Mouse (Mus musculus): ENCODE data around the gene Zfp462. TPM values are rescaled to one million over a fixed set of nuclear protein-coding genes. Genes with fewer than 3 reads are reported as not detected.

Gene Zfp462
- polyA plus RNA-seq, 1 experiment from 2014 or later = 17.0 TPM

- Histone ChIP-seq H3K4me3 (ENCODE audit: low read depth, low read length) (no peak overlapping the region), H3K9me3 (ENCODE audit: control insufficient read depth, low read length) (no peaks in the 10 kb centered on the region), H3K27me3 (ENCODE audit: control insufficient read depth, insufficient read depth, low read length) (no peaks in the 10 kb centered on the region), H3K9ac (ENCODE audit: low read length) (no peak overlapping the region), H3K4me1 (replicated peaks; ENCODE audit: control insufficient read depth, insufficient read depth, low read length) (no peaks in the 10 kb centered on the region), H3K27ac (ENCODE audit: low read depth, low read length) (no peak overlapping the region), H3K4me2 (ENCODE audit: low read depth, low read length, severe bottlenecking) (no peak overlapping the region), H3K36me3 (ENCODE audit: control insufficient read depth, insufficient read depth, low read length) (no peaks in the 10 kb centered on the region)
- DNase-seq (ENCODE audit: low spot score) = no peak
- WGBS = 89% methylated on average over 9 of the region's 9 CpGs
- ATAC-seq (replicated peaks; ENCODE audit: low FRiP score) = no peak
These were observed 182.5 kb downstream of the Zfp462 start for GRCm38 (mm10) chr4:55127228-55127901.

GRCm38 (mm10) chr4:55128088-55128835 is 183.4 kb downstream of the Zfp462 start:
- no peak overlapping the region for H3K4me2 ChIP-seq (ENCODE audit: low read depth, low read length, severe bottlenecking)
- no peaks in the 10 kb centered on the region for H3K9me3 ChIP-seq (ENCODE audit: control insufficient read depth, low read length)
- H3K4me1 ChIP-seq (replicated peaks; ENCODE audit: control insufficient read depth, insufficient read depth, low read length) = no peaks in the 10 kb centered on the region
- H3K4me3 ChIP-seq (ENCODE audit: low read depth, low read length) = no peak overlapping the region
- no peaks in the 10 kb centered on the region for H3K27me3 ChIP-seq (ENCODE audit: control insufficient read depth, insufficient read depth, low read length)
- no peak overlapping the region for H3K9ac ChIP-seq (ENCODE audit: low read length)
- no peak overlapping the region for H3K27ac ChIP-seq (ENCODE audit: low read depth, low read length)
- no peak for ATAC-seq (replicated peaks; ENCODE audit: low FRiP score)
- no peak for DNase-seq (ENCODE audit: low spot score)
- H3K36me3 ChIP-seq (ENCODE audit: control insufficient read depth, insufficient read depth, low read length) = no peaks in the 10 kb centered on the region
- WGBS = 84% methylated on average over 13 of the region's 13 CpGs

Measured in forebrain, embryonic 11.5 days (tissue).